Mouse (Mus musculus): ENCODE data around the gene Pum2.

Pum2 gene

DNA sequence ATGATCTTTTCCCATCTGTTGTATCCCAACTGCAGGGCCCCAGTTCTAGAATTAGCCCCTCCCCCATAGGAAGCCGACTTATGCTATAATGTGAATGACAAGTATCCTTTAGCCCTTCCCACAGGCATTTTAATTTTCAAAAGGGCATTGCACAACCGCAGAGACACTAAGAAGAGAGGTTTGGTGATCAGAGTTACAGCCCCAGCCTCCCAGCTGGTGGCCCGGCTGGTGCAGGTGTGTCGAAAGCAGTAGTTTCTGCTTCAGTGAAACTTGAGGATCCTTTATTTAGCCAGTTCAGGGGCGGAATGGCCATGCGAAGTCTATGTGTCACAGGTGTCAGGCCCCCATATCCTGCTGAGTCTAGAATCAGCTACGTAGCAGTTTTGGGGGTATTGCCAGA is 107.2 kb downstream of the Pum2 start:
- in situ Hi-C loops (cut with MboI; ENCODE audit: low pct_unique_long_range_greater_than_20kb in 1 of 2, low sequenced_read_pairs in 2 of 2, unreplicated experiment in 1 of 2) = no loop called here

DNA sequence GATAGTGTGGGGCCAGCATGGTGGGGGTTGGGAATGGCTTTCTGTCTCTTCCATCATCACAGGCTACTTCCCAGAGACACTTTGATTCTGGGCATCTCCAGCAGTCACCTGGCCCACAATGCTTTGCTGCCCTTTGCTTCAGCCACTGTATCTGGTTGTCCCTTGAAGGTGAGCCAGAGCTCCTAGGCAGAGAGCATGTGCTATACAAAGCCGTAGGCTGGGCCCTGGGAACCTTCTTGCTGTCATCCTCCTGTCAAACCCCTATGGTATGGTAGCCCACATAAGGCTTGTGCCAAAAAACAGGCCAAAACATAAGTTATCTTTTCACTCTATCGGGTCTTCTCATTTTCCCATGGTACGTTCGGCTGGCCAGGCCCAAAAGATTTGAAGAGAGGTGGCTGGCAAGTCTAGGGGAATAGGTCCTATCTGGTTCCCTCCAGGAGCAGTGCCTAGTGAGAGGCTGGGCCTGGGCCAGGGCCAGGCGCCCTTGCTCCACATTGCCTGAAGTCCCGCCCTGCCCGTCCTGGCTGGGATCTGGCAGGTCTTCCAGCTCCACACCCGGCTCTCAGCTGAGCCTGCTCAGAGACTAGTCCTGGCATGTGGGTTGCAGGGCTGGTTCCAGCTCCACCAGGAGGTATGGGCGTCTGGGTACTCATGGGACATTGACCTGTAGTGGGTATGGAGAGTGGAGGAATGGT is 107.9 kb downstream of the Pum2 start:
- in situ Hi-C loops (cut with MboI; ENCODE audit: low pct_unique_long_range_greater_than_20kb in 1 of 2, low sequenced_read_pairs in 2 of 2, unreplicated experiment in 1 of 2) = no loop called here

DNA sequence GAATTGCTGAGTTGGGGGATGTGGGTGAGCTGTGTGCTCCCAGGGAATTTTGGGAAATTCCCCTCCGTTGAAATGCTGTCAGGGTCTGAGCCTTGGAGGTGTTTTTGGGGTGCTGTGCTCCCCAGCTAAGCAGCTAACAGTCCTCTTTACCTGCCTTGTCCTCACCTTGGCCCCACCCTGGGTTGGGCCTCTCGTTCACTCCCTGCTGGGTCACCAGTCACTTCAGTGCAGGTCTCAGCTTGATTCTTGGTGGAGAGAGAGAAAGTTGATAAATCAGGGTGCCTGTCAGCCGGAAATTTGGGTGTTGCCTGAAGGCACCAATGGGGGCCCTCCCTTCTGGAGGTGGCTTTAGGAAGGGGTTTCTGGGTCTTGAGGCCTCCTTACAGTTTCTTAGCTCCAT is 108.6 kb downstream of the Pum2 start:
- in situ Hi-C loops (cut with MboI; ENCODE audit: low pct_unique_long_range_greater_than_20kb in 1 of 2, low sequenced_read_pairs in 2 of 2, unreplicated experiment in 1 of 2) = no loop called here

DNA sequence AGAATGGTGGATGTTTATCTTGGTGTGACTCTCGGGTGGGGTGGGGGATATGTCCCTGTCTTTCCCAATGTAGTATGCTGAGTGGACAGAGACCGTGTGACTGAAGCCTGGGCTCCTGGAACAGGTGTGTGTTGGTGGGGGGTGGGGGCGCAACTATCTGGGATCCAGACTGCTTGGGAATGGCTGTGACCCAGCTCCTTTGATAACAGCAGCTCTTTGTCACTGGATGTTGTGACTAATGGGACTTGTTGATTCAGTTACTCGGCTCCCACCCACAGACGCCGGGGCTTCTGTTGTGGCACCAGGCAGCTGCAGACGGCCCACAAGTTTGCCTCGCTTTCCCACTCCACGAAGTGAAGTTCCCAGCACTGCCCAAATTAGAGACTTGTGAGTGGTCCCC is 110.3 kb downstream of the Pum2 start:
- in situ Hi-C loops (cut with MboI; ENCODE audit: low pct_unique_long_range_greater_than_20kb in 1 of 2, low sequenced_read_pairs in 2 of 2, unreplicated experiment in 1 of 2) = no loop called here

DNA sequence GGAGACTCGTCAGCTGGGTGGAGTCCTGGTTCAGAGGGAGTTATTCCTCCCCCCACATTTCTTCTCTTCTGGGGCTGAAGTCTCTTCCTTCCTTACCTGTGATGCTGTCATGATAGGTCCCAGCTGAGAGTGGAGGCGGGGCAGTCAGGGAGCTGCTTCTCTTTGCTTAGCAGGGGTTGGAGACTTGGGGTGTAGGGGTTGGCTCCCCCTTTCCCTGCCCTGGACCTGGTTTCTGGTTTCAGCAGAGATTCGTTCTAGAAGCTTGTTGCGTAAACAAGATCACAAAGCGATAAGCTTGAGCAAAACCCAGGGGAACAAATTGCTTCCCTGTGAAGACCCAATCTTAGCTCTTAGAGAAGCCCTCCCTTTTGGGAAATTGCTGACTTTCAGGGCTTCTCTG is 112.5 kb downstream of the Pum2 start:
- in situ Hi-C loops (cut with MboI; ENCODE audit: low pct_unique_long_range_greater_than_20kb in 1 of 2, low sequenced_read_pairs in 2 of 2, unreplicated experiment in 1 of 2) = no loop called here

DNA sequence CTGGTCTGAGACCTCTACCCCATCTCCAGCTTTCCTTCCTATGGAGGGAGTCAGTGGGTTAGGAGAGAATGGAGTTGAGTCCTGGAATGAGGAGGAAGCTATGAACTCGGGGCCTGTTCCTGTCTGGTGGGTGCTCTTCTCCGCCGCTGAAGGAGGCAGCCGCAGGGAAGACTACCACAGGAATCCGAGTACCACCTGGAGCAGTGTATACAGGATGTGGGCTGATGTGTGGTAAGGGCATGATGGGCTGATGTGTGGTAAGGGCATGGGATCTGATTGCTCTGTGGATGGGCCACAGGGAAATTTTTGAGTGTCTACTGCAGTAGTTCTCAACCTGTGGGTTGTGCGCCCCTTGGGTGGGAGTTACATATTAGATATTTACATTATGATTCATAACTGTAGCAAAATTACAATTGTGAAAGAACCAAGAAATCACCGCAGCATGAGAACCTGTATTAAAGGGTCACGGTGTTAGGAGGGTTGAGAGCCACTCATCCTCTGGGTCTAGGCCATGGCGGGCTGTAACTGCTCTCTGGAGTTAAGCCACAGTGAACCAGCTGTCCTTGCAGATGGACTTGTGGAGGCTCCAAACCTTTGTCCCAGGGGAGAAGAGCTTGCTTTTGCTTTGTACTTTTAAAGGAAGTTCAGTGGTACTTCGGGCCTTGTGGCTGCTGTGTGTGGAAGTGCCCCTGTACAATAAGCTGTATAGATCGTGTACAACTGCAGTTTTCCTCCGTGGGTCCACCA is 113.2 kb downstream of the Pum2 start:
- in situ Hi-C loops (cut with MboI; ENCODE audit: low pct_unique_long_range_greater_than_20kb in 1 of 2, low sequenced_read_pairs in 2 of 2, unreplicated experiment in 1 of 2) = no loop called here

DNA sequence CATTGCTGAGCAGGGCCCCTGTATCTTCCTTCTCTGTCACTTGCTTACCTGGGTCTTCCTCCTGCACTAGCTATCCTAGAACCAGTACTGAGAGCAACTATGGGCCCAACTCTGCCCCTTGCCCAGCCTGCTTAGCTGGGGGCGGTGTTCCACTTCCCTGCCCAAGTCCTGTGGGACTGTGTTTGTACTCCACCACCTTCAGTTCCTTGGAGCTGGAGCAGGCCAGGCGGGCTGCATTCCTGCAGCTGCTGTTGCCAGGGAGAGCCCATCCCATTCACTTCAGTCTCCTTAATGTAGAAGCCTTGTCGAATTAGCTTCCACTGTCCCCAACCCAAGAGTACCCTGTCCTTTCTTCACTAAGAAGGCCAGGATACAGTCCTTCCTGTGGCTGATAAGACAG is 114.5 kb downstream of the Pum2 start:
- in situ Hi-C loops (cut with MboI; ENCODE audit: low pct_unique_long_range_greater_than_20kb in 1 of 2, low sequenced_read_pairs in 2 of 2, unreplicated experiment in 1 of 2) = no loop called here

DNA sequence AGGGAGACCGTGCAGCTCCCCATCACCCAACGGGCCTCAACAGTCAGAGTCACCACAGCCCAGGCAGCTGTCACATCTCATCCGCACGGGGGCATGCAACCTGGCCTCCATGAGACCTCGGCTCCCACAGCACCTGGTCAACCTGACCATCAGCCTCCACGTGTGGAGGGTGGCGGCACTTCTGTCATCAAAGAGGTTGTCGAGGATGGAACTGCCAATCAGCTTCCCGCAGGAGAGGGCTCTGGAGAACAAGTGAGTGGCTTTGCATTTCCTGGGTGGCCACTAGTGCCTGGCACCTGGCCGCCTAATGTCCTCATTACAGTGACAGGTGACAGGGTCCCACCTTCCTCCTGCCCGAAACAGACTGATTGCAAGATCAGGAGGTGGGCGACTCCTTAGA is 116.7 kb downstream of the Pum2 start:
- in situ Hi-C loops (cut with MboI; ENCODE audit: low pct_unique_long_range_greater_than_20kb in 1 of 2, low sequenced_read_pairs in 2 of 2, unreplicated experiment in 1 of 2) = no loop called here

DNA sequence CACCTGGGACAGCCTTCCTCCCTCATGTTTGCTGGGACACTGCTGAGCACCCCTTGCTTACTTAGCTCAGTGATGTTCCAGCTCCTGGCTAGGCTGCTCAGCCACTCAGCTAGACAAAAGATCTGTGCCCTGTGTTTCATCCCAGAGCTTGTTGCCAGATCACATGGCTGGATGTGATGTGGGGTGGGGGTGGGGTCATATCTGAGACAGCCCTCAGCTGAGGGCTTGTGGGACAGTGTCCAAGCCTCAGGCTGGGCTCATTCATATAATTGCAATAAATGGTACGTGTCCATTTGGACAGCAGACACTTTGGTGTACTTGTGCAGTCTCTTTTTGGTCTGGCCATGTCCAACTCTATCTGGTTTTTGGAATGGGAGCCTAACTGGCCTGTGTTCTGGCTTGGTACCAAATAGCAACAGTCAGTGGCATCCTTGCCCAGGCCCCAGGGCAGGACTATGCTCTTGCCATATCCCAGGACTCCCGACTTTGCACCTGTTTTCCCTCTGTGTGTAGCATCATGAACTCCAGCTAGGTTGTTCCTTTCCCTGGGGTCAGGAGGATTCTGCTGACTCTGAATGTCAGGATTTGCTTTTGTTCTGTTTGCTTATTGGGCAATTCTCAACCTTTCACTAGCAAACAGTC is 119.6 kb downstream of the Pum2 start:
- in situ Hi-C loops (cut with MboI; ENCODE audit: low pct_unique_long_range_greater_than_20kb in 1 of 2, low sequenced_read_pairs in 2 of 2, unreplicated experiment in 1 of 2) = no loop called here

DNA sequence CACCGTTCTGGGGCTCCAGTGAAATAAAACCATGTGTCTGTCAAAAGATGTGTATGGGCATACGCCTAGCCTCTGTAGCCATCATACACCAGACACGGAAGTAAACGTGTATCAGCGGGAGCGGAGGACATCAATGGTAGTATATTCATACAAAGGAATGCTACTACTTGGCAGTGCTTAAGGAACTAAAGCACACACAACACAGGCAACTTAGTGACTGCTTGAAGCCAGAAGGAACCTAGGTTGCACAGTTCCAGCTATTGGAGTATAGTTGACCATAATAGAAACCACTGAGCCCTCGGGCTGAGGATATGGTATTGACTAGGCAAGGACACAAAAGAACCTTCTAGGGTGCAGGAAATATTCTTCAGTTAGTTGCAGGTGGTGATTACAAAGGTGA is 124.0 kb downstream of the Pum2 start:
- in situ Hi-C loops (cut with MboI; ENCODE audit: low pct_unique_long_range_greater_than_20kb in 1 of 2, low sequenced_read_pairs in 2 of 2, unreplicated experiment in 1 of 2) = no loop called here

DNA sequence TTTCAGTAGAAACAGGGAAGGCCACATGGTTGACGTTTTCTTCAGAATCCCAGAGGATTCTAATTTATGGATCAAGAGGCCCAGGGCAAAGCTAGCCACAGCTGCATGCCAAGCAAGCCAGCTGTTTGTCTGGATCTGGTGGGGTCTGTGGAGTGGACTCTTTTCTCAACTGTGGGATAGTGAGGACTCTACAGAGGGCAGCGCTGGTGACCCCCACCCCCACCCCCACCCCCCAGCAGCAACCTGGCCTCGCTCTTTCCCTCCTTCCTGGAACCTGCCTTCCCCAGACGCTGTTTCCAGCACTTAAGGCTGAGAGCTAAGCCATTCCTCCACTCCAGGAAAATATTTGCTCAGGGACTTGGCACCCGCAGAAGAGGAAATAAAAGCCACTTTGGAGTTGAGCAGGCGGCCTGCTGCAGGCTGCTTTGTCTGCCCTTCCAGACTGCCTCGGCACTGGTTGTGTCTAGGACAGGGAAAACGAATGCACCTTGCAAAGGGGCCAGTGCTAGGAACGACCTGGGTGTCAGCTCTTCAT is 124.6 kb downstream of the Pum2 start:
- in situ Hi-C loops (cut with MboI; ENCODE audit: low pct_unique_long_range_greater_than_20kb in 1 of 2, low sequenced_read_pairs in 2 of 2, unreplicated experiment in 1 of 2) = no loop called here
